Mouse (Mus musculus) gastrocnemius, adult 8-10 months (tissue): Measurements from ENCODE around the gene Gm21970. TPM values are rescaled to one million over a fixed set of nuclear protein-coding genes. Genes with fewer than 3 reads are reported as not detected.
A peak's percentile ranks its signal among the peaks of the same experiment; 100 is the strongest.
"Not testable (repeated sequence)": the region's sequence is repeated elsewhere in the genome, so short reads cannot be mapped to it uniquely, and the experiment has no call there.

Experiments used
- DNase-seq, 2 experiments: peaks; one replicate each; pipeline ENCODE4 v3.0.0; 2022; ENCODE audit warnings: low spot score in 2 of 2
- total RNA-seq, 4 experiments: library from RNA; stranded (reverse); gene quantifications; 2 replicates each; pipeline ENCODE4 v1.2.4; 2022

The Gm21970 gene
- total RNA-seq, 4 experiments from 2014 or later = 1.3 TPM; not detected in 3

DNA sequence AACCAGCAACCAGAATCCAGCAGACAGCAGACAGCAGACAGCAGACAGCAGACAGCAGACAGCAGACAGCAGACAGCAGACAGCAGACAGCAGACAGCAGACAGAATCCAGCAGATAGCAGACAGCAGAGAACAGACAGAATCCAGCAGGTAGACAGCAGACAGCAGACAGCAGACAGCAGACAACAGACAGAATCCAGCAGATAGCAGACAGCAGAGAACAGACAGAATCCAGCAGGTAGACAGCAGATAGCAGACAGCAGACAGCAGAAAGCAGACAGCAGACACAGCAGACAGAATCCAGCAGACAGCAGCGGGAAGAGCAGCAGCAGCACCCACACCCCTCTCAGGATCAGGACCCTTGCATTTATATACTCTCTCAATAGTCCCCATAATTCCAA, 47.1 kb downstream of the Gm21970 start:
- not testable (repeated sequence) for DNase-seq

DNA sequence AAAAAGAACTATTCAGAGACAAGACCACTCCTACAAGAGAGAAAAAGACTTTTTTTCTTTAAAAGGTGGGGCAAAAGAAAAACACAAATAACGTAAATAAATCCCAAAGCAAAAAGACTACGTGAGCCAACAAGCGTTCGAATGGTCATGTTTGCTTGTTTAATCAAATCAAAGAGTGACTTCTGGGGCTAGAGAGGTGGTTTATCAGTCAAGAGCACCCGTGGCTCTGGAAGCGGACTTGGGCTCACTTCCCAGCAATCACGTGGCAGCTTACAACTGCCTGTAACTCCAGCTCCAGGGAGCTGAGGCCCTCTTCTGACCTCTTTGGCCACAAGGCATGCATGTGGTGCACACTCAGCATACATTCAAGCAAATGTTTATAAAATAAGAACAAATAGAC, 49.8 kb downstream of the Gm21970 start:
- peak in 1 of 2 experiments; percentile 33 for DNase-seq

DNA sequence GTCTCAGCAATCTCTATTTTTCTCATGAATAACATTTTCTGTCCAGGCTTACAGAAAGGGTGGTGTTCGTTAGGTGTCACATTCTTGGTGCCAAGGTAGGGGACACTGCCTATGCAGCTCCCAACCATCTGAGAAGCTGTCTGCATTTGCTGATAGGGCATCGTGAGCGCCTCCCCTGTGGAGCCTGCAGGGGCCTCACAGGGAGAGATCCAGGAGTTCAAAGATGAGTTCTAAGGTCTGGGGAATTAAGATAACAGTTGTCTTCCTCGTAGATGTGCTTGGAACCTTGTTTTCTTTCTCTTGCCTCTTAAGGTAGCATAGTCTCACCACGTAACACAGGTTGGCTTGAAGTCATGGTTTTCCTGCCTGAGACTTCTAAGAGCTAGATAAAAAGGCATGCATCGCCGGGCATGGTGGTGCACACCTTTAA, 50.3 kb downstream of the Gm21970 start:
- DNase-seq = no peak

DNA sequence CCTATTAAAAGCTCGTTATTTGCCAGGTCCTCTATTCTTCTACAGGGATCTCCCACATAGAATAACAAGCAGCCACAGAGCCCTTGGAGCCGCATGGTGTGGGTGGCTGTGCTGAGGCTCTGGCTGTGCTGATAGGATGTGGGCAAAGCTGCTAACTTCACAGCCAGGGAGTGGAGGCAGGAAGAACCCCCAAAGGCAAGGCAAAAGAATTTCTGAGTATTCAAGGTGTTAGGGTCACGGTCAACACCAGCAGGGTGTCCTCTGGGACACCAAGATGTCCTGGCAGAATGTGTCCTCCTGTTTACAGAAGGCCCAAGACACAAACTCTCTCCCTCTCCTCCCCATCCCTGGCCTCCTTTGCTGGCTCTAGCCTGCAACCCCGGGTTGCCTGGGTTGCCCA, 50.9 kb downstream of the Gm21970 start:
- DNase-seq = no peak

DNA sequence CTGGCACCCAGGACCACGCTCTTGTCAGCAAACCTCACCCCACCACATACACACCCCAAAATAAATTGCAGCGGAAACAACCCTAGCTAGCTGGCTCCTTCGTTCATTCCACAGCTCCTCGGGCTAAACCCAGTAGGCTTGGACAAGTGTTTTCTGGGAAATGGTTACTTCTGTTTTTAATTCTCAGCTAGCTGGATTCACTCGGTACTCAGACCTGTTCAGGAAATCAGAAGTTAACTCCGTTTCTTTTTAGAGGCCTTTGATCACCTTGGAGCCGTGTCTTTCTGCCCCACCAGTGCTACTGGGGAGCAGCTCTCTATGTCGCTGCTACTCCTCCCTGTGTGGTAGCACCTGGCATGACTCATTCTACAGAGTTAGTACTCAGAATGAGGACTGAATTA, 51.7 kb downstream of the Gm21970 start:
- no peak for DNase-seq

DNA sequence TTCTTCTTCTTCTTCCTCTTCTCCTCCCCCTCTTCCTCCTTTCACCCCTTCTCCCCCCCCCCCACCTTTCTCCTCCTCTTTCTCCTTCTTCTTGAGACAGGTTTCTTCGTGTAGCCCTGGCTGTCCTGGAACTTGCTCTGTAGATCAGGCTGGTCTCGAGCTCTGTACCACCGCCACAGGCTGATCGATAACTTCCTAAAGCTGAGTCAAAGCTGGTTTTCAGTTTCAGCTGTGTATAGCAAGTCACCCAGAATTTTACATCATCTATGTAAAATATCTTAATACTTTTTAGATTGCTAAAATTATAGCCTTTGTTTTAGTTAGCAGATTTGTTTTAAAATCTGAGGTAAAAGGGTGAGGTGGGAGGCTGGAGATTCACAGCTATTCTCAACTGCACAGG, 53.3 kb downstream of the Gm21970 start:
- DNase-seq = no peak

DNA sequence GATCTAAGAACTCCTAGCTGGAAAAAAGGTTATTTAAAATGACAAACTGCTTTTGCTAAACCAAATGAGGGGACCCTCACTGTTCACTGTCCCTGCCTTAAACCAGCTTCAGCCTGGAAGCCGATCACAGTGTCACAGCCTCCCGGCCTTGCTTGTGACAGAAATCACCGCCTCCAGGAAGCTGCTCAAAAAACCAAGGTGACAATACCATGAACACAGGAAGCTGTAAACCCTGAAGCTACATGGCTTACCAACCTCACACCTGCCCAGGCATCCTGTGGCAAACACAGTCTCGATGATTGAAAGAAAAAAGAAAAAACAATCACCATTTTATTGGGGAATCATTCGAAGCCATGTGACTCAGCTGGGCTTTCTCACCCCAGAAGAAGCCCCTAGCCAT, 54.0 kb downstream of the Gm21970 start:
- no peak for DNase-seq

DNA sequence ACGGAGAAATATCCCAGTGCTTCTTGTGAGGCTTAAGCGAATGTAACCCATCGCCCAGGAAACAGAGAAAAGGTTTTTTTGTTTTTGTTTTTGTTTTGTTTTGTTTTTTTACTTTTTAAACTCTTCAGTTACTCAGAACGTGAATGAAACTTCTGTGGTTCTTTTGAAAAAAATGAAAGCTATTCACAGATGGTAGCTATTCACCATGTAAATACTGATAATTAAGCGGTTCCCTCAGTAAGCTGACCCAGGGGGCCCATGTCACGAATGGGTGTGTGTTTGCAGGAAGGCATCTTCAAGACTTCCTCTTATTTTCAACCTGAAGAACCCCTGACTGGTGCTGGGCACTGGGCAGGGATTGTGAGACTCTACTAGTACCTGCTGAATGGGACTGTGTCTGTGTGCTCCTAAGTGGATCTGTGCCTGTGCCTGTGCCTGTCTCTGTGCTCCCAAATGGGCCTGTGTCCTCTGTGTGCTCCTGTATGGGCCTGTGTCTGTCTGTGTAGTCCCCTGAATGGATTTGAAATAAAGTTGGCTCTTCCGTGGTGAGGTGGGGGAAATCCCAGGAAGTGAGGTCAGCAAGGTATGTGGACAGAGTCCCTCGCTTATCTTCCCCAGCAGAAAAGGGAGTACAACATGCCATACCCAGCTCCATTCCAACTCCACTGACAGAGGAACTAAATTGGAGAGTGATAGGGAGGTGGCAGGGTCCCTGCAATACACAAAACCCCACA, 55.4 kb downstream of the Gm21970 start:
- DNase-seq = no peak

DNA sequence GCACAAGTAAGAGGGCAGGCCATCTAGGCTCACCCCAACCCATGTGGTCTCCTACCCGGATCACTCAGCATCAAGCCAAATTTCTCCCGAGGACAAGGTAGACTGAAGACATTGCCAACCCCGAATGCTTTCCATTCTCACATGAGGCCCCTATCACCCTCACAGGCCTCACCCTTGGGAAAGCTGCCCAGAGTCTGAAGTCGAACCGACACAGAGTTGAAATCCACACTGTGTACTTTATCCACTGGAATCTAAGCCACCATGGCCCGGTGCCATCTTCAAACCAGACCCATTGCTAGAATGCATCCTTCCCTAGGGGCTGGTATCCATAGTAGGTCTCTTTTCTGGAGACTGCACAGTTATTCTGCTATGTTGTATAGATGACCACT, 56.0 kb downstream of the Gm21970 start:
- no peak for DNase-seq

DNA sequence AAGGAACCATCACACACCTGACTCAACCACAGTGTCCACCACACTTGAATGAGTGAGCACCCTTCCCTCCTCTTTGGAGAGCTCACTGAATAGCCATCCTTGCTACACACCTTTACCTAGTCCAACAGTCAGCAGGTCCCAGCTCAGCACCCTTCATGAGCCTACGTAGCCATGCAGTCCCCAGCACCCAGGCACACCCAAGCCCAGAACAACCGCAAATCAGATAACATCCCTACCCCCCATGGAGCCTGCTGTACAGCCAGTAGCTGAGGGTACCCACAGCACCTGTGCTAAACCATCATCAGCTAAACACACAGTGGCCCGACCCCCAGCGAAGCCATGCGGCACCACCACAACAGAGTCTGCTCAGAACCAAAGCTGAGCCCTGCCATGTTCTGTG, 56.6 kb downstream of the Gm21970 start:
- DNase-seq = no peak

DNA sequence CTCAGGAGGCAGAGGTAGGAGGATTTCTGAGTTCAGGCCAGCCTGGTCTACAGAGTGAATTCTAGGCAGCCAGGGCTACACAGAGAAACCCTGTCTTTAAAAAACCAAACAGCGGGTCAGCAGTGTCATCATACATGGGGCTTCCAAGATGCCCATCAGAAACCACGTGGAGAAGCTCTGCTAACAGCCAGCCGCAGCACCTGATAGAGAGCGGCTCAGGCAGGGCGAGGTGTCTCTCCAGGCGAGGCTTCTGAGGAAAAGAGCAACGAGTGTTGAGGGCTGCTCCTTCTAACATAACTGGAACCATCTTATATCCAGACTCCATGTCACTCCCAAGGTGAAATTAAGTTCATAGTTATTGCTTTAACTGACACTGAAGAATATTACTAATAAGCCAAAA, 57.4 kb downstream of the Gm21970 start:
- no peak for DNase-seq

DNA sequence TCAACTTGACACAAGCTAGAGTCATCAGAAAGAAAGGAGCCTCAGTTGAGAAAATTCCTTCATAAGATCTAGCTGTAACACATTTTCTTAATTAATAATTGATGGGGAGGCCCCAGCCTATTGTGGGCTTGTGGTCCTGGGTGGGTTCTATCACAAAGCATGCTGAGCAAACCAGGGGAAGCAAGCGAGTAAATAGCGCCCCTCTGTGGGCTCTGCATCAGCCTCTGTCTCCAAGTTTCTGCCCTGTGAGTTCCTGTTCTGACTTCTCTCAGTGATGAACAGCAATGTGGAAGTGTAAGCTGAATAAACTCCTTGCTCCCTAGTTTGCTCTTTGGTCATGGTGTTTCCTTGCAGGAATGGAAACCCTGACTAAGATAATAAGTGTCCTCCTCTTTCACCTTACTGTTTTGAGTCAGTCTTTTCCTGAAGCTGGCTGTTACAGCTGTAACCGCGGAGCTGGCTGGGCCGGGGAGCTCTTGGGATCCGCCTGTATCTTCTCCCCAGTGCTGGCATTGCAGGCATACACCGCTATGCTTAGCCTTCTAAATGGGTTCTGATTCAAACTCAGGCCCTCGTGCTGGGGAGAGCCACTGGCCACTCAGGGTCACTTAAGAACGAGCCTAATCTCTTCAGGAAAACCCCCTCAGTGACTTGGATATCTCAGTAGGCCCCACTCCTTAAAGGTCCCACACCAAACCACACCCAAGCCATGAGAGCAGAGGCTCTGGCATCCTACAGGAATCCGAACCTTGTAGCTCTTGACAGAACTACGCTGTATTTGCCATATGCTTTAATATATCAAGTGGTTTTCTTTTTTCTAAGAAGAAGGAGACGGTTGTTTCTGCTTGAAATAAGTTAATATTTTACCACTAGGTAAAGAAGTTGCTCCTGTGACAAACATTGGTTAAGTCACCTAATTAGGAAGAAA, 58.9 kb downstream of the Gm21970 start:
- DNase-seq = no peak

DNA sequence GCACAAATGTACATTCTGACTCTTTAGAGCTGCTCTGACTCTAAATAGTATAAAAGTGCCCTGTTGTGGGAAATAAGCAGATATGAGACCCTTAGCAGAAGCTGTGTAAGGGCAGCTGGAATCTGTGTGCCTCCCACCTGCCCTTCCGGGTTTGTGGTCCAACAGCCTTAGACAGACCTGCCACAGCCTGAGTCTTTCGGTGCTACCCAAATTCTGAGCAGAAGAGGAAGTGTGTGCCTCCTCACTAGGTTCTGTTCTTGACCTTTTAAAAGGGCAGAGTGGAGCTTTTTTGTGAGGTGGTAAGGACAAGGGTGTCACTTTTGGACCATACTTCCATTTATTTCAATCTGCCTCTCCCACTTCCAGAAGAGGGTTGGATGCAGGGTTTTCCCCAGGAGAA, 60.4 kb downstream of the Gm21970 start:
- DNase-seq = no peak

DNA sequence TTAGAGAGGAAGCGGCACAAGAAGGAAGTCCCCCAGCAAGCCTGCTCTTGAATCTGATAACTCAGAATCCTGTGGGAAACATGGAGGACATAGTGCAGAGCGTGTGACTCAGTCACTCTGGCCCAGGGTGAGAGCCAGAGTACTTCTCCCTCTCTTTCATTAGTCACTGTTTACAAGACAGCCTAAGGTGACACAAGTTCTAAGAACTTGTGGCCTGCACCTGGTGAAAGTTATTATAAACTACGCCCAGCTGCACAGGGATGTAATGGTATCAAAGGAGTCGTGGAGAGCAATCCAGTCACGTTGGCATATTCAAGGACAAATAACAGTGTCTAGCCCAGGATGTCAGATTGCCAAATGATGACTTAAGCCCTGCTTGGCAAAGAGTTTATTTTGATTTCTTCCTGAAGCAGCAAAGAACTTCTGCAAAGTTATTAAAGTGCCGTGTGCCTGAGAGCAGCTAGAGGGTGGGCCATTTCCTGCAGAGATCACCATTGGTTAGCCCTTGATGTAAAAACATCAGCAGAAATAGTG, 60.9 kb downstream of the Gm21970 start:
- DNase-seq = no peak

DNA sequence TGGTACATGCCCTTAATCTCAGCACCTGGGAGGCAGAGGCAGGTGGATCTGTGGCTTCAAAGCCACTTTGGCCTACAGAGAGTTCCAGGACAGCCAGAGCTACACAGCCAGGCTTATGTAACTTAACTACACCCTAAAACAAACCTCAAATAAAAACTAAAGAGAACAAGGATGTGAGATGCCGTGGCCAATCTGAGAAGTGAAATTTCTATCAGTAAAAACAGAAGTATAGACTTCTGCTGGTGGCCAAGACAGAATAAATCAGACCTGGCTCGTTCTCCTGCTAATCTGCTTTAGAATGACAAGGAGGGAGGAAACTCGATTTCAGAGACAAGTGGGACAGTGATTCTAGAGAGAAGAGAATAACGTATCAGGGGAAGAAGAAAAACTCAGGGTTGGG, 64.3 kb downstream of the Gm21970 start:
- DNase-seq = no peak

DNA sequence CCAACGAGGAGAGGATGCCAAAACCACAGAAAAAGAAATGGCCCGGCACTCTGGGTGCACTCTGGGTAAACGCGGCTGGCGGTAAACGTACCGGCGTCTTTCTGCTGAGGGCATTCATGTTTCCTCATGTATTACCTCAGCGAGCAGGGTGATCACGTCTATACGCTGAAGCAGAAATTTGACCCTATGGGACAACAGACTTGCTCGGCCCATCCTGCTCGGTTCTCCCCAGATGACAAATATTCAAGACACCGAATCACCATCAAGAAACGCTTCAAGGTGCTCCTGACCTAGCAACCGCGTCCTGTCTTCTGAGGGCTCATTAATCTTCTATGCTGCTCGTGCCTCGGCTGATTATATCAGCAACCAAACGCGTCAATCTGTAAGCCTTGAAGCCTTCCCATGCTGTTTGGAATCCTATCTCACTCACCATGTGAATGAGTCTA, 66.8 kb downstream of the Gm21970 start:
- DNase-seq = no peak

DNA sequence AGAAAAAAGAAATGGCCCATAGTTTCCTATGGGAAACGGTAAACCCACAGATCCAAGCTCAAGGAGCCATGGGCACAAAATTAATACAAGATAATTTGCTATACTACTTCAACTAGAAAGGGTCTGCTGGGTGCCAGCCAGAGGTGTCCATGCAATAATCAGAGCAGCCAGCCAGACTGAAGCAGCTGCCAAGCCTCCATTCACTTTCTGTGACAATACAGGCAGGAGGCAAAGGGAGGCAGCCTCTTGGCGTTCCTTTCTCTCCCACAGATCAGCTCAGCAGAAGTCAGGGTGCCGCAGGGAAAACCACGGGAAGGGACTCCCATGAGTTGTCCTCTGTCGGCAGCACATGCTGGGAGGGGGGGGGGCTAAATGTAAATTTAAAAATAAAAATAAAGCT, 67.5 kb downstream of the Gm21970 start:
- DNase-seq = no peak

DNA sequence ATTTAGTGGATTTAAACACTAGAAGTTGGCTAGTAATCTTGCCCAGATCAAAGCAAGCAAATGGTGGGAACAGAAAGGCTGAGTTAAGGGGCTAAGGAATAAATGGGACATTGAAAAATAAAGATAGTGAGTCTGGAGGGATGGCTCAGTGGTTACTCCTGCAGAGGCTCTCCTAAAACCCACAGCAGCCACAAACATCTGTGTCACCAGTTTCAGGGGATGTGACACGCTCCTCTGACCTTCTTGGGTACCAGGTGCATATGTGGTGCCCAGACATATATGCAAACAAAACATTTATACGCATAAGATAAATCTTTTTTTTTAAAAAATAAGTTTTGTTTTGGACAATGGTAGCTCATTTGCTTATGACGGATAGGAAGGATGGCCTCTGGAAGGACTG, 67.9 kb downstream of the Gm21970 start:
- DNase-seq = no peak

DNA sequence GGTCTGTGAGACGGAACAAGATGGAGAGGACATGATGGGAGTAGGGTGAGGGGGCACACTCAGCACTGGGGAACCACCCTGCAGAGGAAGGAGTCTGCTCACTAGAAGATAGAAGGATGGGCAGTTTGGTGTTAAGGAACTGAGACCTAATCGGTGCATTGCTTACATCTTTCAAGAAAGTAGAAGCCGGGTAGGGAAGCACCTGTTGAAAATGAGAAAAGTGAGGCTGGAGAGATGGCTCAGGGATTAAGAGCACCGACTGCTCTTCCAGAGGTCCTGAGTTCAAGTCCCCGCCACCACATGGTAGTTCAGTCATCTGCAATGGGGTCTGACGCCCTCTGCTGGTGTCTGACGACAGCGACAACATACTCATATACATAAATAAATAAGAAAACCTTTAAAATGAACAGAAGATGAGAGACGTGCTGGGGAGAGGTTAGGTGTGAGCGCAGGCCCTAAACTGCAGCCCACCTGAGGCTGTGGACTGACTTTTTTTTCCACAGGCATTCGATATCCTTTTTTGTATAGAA, 68.4 kb downstream of the Gm21970 start:
- DNase-seq = no peak

DNA sequence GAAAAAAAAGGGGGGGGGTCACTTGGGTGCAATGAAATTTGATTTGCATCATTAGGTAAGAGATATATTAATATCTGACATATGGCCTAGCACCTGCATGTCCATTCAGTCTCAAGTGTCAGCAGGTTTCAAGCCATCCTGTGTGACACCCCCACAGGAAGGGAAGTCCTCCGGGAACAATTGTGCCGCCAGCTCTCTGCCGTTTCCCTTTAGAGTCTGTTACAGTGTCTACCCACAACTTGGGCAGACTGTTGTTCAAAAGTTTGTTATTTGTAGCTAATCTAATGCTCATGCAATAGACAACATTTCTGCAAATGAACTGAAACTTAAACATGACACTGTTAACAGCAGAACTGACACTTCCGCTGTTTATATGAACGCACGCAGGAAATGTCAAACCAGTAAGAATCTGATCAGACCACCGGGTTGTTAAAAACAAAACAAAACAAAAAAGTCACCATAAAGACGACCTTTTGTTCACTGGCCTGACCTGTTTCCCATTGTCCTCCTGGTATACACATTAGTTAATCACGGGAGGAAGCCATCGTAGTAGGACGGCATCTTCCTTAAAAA, 69.6 kb downstream of the Gm21970 start:
- no peak for DNase-seq

DNA sequence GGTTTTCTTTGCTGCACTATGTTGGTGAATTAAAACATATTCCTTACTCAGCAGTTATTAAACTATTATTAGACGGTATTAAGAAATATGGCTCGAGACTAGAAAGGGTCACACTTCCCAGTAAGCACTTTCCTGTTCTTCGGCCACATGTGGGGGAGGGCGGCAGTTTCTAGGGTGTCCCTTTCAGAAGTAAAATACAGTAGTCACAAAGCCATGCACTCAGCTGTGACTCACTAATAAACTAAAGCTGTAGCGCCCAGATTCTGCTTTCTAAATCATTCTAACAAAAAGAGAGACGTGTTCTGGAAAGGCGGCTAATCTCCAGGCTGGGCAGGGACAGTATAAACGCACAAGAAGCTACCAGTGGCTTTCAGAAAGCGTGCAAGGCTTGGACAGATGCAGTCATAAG, 70.3 kb downstream of the Gm21970 start:
- no peak for DNase-seq

DNA sequence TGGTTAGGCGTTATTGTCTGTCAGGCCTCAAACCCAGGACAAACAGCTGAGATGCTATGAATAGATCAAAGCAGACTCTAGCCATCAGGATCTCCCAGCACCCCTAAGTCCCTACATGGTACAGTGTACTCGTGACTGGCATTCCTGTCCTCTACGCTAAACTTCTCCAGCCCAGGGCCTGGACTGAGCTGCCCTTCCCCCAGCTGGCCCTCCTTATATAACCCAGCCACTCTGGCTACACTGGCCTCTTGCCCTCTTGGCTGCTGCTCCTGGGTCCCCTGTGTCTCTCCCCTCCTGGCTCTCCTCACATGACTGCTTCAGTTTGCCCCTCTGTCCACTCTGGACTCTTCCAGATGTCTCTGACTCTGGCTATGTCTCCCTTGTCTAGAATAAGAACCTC, 71.1 kb downstream of the Gm21970 start:
- DNase-seq = no peak
